Mouse (Mus musculus) lung, postnatal 25 days (tissue): ENCODE results near the gene Scimp.

Experiments
- DNase-seq: peaks from one replicate; pipeline ENCODE4 v3.0.0; 2022; ENCODE audit warnings: low spot score

Scimp gene

DNA sequence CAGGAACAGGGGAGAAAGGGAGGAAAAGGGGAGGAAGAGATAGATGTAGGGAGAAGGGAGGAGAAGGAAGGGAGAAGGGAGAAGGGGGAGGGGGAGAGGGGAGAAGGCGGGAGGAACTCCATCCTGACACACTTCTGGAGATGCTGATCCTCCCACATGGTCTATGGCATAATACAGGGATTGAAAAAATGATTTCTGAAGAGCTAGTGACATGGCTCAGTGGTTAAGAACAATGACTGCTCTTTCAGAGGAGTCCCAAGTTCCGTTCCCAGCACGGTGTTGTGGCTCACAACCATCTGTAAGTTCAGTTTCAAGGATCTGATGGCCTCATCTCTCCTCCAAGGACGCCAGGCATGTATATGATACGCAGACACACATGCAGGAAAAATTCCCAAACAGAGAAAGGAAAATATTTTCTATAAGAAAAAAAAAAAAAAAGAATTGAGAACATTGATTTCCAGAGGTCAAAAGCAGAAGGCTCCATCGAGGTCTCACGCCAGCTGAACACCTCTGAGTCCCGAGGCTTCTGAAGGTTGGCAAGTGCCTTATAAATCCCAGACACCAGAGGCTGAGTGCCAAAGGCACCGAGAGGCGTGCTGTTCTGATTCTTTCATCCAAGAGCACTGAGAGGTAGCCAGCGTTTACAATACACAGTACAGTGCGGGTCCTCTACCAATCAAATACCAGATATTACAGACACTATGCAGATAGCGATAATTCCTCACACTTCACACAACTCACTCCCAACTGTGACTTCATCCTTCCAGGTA lies 730 bp downstream of the Scimp start:
- DNase-seq, result no peak

DNA sequence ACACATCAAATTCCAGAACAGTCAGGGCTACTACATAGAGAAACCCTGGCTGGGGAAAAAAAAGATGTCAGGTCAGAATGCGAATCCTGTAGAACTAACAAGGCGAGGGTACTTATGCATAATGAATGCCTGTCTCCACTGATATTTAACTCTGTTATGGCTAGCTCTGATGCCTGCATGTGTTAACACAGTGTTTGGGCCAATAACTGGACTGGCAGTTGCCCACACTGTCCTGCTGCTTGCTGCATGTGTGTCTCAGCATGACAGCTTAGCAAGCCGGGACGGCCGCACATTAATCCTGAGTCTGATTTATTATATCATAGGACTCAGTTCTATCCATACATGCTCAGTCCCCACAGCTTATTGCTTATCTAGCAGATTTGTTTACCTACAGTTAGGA lies 1.3 kb downstream of the Scimp start:
- DNase-seq, result no peak

DNA sequence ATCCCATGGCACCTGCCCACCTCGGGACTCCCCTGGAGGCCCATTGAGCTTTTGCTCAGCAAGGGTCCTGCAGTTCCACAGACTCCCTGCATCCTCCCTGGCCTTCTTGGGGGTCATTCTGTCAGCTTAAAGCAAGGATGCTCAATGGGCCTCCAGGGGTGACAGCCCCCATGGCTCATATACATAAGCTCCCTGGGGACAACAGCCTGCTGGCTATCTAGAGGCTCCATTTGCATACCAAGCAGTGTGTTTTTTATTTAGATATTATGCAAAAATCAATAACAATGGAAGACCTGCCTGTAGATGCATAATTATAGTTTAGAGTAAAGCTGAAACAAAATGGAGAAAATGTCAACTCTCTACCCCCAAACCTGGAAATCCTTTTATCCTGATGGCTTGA lies 3.4 kb downstream of the Scimp start:
- no peak for DNase-seq

DNA sequence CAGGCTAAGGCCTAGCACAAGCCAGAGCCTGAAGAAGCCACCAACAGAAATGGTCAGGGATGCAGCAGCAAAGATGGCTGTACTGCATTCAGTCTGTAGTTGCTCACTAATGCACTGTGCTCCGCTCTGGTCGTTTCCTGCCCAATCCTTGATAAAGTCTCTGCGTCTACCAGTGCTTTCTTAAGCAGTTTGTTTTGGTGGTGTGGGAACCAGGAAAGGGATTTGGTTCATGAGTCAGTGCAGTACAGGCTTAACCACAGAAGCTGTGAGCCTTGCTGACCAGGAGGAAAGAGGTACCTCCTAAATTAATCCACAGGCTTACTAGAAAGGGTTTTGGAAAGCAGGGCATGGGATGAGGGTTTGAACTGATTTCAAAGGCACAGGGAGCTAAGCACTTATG lies 4.3 kb downstream of the Scimp start:
- no peak for DNase-seq

DNA sequence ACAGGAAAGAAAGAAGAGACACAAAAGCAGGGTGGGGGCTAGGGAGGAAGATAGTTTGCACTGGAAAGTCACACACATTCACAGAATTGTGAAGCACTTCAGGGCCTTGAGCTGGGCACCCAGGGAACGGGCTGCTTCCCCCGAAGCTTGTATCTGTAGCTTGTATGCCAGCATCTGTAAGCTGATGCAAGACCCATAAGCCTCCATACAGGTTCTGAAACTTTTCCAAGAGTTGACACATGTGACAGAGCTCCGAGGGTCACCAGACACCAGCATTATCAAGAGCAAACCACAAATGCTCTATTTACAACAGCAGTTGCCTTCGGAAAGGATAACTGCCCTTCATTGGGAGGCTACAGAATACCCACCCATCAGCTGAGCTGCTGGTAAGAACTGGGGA lies 4.8 kb downstream of the Scimp start:
- no peak for DNase-seq

DNA sequence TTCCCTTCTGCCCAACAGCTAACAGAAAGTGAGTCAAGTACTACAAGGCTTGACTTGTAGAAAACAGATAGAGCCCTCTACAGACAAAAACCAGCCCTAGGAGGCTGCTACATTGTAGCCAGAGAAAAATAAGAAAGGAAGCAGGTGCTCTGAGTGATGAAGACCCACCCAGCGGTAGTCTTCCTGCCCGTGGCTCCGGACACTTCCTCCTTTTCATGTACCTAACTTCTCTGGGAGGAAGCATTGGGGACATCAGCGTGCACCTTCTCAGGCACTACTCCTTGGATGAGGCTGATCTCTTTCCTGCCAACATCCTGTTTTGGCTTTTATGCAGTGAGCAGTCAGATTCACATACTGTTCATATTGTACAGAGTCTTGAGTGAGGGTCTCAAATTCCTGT lies 5.7 kb downstream of the Scimp start:
- DNase-seq, result no peak

DNA sequence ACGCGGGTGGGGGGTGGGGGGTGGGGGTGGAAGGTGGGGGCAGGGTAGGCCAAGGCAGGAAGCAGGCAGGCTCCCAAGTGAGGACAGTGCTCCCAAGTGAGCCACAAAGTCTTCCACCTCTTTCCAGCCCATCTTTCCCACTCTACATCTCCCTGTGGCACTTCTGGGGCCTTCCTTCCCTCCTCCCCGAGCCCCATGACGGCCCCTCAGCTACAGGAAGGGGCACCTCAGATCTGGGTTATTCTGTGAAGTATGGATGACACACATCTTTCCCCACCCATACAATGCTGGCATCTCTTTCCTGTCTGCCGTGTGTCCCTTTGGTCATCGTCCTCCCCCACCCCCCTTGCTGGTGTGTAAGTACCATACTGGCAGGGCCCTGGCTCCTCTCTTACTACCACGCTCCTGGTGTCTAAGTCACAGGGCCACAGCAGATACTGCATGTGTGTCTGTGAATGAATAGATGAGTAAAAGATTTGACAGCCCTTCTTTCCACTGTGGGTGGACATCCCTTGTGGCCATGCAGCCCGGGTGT lies 6.7 kb downstream of the Scimp start:
- DNase-seq, result no peak

DNA sequence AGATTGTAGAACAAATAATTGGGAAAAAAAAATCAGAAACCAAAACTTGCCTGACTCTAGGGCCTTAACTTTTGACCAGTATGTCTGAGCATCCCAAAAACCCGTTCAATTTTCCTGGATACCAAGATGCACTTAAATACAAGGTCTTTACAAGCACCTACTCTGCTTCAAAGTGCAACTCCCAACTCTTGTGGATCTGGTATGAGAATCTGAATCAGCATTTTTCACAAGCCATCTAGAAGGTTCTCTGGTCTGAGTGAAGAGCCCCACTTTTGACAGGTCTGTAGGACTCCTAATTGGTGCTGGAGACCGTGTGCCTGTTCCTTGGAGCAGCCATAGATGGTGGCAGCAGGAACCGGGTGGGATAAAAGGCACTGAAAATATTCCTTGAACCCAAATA lies 8.0 kb downstream of the Scimp start:
- DNase-seq, result no peak

DNA sequence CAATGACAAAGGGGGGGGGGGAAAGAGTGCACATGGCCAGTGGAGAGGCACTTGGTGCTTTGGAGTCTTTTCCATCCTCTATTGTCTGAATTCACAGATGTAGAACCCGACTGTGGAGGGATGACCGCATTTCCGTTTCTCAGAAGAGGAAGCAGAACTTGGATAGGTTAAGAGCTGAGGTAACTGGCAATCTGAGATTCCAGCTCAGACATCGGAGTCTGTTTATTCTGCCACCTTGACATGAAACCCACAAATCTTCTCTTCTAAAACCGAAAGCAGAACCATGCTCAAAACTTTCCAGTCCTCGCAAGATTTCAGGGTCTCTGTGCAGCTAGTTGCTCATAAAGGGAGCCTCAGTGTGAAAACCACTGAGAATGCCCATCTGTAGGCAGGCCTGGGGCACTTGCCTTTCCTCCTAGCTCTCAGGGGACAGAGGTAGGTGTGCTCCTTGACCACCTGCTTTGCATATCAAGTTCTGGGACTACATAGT lies 8.6 kb downstream of the Scimp start:
- DNase-seq, result peak; percentile 37

DNA sequence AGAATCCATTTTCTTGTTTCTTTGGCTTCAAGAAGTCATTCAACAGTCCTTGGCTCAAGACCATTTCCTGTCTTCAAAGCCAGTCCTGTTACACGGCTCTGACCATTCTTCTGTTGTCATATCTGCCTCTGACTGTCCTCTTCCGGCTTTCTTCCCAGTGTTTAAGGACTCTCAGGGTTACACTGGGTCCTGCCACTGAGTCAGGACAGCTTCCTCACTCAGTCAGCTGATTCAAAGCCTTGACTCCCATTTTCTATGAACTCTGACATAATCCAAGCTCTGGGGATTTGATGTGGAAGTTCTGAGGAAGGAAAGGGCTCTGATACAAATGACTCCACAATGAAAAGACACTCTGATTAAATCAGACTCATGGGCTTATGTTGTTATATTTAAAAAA lies 9.5 kb downstream of the Scimp start:
- DNase-seq, result no peak

DNA sequence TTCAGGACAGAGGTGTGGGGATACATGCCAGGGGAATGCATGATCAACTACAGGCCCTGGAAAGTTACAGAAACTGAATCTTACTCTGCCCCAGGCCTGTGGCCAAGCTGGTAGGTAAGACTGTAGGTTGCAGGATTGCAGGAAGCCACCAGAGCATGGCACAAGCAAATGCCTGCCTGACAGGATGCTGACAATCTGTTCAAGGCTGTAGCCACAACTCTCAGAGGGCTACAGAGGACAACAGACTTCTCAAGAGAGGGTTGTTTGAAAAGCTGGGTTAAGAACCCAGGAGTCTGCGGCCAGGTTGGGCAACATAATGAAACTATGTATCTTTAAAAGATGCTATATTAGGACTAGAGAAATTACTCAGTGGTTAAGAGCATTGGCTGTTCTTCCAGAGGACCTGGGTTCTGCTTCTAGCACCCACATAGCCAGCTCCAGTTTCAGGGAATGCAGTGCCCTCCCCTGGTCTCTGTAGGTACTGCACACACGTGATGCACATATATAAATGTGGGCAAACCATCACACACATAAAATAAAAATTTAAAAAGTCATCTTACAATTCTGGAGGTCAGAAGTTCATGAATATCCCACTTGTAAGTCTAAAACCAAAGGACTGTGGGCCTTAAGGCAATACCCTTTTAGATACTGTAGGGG lies 10.1 kb downstream of the Scimp start:
- no peak for DNase-seq

DNA sequence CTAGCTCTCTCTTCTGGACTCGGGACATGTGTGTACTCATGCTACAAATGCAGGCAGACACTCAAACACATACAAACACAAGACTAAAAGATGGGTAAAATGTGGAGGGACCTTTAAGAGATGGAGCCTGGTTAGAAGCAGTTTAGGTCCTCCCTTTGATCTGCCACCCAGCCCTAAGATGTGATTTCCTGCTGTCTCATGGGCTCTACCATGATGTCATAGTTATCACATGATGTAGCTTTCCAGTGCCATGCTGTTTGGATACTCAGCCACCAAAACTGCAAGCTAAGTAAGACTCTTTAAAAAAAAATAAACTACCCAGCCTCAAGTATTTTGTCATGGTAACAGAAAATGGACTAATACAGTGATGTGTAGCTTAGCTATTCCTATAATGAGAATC lies 20.0 kb downstream of the Scimp start:
- no peak for DNase-seq

DNA sequence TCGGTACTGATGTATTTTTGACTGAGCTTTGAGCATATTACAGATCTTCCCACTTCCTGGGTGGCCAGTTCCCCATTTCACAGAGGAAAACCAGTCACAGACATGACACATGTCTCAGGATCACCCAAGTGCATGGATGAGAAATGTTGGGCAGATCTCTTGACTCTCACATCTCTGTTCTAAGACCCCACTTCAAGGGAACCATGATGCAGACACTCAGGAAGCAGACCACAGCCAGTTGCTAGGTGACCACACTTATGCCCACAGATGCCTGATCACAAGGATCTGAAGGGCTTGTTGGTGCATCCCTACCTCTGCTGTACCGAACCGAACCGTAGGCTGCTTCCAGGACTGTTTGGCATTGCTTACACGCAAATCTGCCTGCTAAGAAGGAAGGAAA lies 20.7 kb downstream of the Scimp start:
- no peak for DNase-seq

DNA sequence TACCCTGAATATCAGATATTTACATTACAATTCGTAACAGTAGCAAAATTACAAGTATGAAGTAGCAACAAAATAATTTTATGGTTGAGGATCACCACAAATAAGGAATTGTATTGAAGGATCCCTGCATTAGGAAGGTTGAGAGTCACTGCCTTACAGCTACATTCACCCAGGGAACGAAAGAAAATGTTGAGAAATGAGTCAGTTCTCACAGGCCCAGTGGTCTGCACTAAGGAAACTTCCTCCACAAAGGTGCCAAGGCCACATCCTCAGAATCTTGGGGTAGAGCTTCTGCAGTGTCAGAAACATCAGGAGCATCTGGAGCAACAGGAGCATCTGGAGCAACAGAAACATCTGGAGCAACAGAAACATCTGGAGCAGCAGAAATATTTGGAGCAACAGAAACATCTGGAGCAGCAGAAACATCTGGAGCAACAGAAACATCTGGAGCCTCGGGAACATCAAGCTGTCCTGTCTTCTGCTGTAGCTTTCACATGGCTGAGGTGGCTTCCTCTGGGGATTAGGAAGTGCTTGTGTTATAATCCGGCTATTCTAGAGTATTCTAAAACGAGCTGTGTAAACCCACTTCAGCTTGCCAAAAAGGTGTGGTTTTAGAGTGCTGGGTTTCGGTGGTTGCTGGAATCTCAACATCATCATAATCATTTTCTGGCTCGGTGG lies 21.4 kb downstream of the Scimp start:
- no peak for DNase-seq

DNA sequence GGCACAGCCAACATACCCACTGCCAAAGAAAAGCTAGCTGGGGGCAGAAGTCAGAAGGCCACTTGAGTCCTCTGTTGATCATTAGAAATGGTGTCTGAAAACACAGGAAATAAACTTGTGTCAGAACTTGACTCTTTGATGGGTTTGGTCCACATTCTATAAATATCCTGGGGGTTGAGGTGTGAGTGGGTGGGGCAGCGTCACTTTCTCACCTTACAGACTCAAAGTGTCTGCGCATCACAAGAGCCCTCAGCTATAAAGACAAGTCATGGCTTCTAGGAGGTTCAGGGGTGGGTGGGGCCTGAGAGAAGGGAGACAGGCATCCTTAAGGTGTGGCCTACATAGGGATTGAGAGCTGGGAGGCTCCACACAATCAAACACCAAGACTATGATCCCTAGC lies 22.0 kb downstream of the Scimp start:
- DNase-seq, result no peak

DNA sequence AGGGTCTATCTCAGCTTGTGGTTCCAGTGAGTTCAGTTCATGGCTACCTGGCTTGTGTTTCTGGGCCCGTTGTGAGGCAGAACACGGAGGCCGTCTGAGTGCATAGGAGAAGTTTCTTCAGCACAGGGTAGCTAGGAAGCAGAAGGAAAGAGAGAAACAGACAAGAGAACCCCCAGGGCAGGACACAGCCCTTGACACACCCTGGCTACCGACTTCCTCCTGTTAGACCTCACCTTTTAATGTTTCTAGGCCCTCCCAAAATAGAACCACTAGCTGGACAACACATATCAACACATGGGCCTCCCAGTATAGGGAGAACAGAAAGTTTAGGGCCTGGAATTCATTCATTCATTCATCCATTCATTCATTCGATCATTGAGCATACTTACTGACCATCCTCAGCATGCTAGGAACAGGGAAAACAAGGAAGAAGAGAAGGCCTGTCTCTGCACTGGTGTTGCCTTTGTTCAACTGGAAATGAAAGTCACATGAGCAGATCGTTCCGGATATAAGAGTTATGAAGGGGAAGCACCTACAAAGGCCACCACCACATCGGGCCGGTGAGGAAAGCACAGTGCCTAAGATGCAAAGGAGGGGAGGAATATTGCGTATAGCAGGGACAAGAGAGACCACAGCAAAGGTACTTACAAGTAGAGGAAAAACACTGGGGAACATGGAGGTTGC lies 23.3 kb downstream of the Scimp start:
- DNase-seq, result peak; percentile 27

DNA sequence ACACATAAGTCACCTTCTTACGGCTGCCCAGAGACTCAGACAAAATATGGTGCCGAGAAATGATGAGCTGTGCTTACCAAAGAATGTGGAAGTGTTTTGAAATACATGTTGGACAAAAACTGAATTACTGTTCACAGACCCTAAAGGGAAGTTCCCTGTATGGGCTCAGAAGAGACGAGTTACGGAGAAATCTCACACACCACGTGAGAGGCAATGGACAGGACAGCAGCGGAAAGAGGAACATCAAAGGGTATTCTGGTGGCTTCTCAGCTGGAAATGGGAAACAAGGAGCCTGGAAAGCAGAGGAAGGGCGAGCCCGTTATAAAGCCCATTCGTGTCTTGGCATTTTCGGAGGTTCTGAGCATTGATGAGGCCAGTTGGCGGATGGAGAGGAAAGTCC lies 25.3 kb downstream of the Scimp start:
- peak; percentile 40 for DNase-seq

DNA sequence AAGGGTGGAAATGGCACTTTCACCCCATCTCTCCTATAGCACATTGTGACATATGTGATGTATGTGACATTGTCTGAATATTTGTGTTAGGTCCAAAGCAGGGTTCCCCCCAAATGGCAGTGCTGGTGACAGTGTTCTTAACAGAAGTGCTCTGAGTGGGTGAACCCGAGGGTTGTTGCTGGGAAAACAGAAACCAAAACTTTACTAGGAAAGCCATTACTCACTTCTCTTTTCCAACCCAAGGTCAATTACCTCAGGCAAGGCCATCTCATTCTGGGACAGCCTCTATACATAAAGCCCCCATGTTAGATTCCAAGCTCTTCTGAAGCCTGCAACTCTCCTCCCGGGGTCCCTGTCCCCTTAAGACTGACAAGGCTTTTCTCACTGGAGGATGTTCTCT lies 26.5 kb downstream of the Scimp start:
- no peak for DNase-seq

DNA sequence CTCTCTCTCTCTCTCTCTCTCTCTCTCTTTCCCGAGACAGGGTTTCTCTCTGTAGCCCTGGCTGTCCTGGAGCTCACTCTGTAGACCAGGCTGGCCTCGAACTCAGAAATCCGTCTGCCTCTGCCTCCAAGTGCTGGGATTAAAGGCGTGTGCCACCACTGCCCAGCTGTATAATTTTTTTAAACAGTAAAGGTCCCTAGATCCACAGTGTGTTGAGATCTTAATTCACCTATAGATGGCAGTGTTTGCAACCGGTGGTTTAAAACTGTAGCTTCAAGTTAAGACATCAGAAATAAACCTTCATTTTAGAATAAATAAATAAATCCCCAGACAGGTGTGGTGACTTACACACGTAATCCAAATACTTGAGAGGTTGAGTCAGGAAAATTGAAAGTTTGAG lies 34.3 kb downstream of the Scimp start:
- DNase-seq, result peak; percentile 38

DNA sequence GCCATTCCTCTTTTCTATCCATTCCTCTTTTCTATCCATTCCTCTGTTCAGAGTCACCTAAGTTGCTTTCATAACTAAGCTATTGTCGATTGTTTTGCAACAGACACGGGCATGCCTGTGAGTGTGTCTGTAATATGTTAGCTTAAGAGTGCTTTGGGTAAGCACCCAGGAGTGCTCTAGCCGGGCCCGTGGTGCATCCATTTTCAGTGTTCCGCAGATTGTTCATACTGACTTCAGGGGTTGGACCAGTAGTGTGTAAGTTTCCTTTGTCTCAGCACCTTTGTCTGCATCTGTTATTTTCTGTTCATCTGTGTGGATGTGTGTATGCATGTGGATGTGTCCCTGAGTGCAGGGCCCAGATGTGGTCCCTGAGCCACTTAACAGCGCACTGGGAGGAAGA lies 34.8 kb downstream of the Scimp start:
- no peak for DNase-seq

DNA sequence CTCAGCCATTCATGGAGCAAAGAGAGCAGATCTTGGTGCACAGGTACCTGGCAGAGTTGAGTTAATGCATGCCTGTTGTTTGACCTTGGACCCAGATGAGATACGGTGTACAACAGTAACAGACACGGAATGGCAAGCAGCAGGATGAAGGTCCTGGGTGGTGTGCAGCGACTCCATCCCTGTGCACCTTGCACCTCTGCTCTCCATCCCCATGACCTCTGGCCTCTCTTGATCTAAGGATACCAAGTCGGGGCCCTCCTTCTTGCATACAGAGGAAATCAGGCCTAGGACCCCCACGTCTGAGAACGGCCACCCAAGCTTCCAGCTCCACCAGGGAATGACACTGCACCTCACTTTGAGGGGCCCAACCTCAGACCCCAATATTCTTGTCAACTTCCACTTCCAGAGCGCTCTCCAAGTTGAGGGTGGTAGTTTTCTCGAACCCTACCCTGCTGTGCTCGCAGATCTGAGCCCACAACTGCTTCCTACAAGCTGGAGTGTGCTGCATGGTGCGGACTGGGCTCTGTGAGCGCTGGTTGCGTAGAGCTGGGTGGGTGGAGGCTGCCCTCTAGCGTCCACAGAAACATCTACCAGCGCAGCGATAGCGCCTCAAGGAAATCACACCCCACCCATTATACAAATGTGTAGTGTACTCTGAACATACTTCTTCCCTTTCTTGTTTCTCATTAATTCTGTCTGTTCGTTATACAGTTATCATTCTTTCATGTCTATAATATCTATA lies 35.4 kb downstream of the Scimp start:
- peak; percentile 70 for DNase-seq

DNA sequence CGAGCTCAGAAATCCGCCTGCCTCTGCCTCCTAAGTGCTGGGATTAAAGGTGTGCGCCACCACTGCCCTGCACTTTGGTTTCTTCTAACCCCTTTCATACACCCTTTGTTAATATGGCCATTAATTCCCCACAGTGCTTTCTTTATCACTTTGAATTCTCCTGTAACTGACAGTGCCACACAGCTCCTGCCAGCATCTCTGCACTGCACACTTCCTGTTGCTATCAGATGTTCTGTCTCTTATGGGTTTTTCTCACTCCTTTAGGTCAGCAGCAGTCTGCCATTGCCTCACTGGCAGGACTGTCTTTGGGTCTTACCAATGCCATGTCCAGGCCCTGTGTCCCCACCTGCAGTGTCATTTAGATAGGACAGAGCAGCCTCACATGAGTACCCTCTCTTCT lies 41.6 kb downstream of the Scimp start:
- no peak for DNase-seq
